Mouse (Mus musculus) embryonic facial prominence, embryonic 15.5 days (tissue): ENCODE measurements at regions not wholly inside any gene's neighbourhood (a gene's known extent, or its start where the extent isn't known, plus 50 kb on each side); places are given as distances from the start of the nearest gene placed in this dataset.

ENCODE experiments used
- ATAC-seq: fragments of 200-750 bp; cut with Nextera tagmentation; 2 replicates; pipeline ENCODE4 v1.8.0; 2017; ENCODE audit warnings: low read depth, moderate TSS enrichment; ENCODE audit not compliant: insufficient number of reproducible peaks, low FRiP score, low TSS enrichment
- H3K27ac ChIP-seq: fragments of 300-500 bp; sonication (generic); replicated peaks from 2 replicates; pipeline ENCODE4 v1.5.1; 2015; ENCODE audit warnings: mild to moderate bottlenecking, inconsistent platforms
- H3K27me3 ChIP-seq: fragments of 300-500 bp; sonication (generic); 2 replicates; pipeline ENCODE4 v1.6.1; 2015; ENCODE audit warnings: inconsistent platforms
- H3K36me3 ChIP-seq: fragments of 300-500 bp; sonication (generic); 2 replicates; pipeline ENCODE4 v1.6.1; 2015; ENCODE audit warnings: mild to moderate bottlenecking, inconsistent platforms
- H3K4me1 ChIP-seq: fragments of 300-500 bp; sonication (generic); 2 replicates; pipeline ENCODE4 v1.6.1; 2015; ENCODE audit warnings: inconsistent platforms
- H3K4me2 ChIP-seq: fragments of 300-500 bp; sonication (generic); replicated peaks from 2 replicates; pipeline ENCODE4 v1.6.1; 2015; ENCODE audit warnings: mild to moderate bottlenecking, inconsistent platforms
- H3K4me3 ChIP-seq: fragments of 300-500 bp; sonication (generic); replicated peaks from 2 replicates; pipeline ENCODE4 v1.5.1; 2015; ENCODE audit warnings: mild to moderate bottlenecking, inconsistent platforms
- H3K9ac ChIP-seq: fragments of 300-500 bp; sonication (generic); 2 replicates; pipeline ENCODE4 v1.6.1; 2015; ENCODE audit warnings: inconsistent platforms
- H3K9me3 ChIP-seq: fragments of 300-500 bp; sonication (generic); replicated peaks from 2 replicates; pipeline ENCODE4 v1.6.1; 2016; ENCODE audit warnings: inconsistent platforms
- WGBS: fragments of 180-500 bp; shearing (Covaris S2); methylation state at CpG from one replicate; pipeline ENCODE4 v1.1.7; 2015; 5-methylcytosine and 5-hydroxymethylcytosine counted together

- H3K4me2 ChIP-seq, result no peak overlapping the region
- ATAC-seq, result no peak
- whole genome bisulfite sequencing, result 71% methylated on average over 4 of the region's 4 CpGs
Measured at GRCm38 (mm10) chr13:99781616-99782015, 119.3 kb downstream of the Cartpt start.

DNA sequence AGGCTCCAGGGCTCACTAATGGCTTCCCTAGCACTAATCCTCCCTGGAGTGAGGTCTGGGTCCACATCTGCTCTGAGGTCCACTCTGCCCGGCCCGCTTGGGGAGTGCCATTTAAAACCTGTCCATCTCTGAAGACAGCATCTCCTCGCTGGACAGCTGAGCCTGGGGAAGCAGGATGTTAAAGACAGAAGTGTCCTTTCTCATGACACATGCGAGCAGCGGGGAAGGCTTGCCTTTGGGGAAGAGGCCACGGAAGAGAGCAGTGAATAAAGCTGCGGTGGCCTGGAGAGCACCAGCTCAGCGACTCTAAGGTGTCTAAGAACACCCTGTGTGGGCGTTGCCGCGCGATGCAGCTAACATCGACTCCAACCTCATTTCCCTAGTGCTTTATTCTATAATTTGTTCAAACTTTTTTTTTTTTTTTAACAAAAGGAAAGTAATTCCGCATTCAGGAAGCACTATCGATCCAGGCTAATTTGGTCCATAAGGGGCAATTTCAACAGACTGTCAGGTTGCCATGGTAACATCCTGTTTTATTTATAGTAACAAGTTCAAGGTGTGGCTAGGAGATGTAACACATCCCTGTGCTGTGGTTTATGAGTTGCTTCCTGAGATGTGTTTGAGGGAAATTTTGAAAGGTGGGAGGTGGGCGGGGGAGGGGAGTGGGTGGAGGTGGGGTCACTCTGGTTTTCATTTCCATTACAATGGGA lies 120.0 kb downstream of the Cartpt start:
- H3K4me2 ChIP-seq, result no peak overlapping the region
- H3K4me1 ChIP-seq, result peaks cover 26% of the 10 kb centered on the region
- no peak overlapping the region for H3K4me3 ChIP-seq
- H3K27ac ChIP-seq, result no peak overlapping the region
- no peaks in the 10 kb centered on the region for H3K27me3 ChIP-seq
- H3K9ac ChIP-seq, result no peak overlapping the region
- H3K9me3 ChIP-seq, result no peaks in the 10 kb centered on the region
- 9% methylated on average over 16 of the region's 16 CpGs for WGBS
- no peak for ATAC-seq
- no peaks in the 10 kb centered on the region for H3K36me3 ChIP-seq

More at GRCm38 (mm10) chr13:99781616-99782015, 119.3 kb downstream of the Cartpt start:
- Histone ChIP-seq H3K9ac (no peak overlapping the region), H3K36me3 (no peaks in the 10 kb centered on the region), H3K4me1 (peaks cover 26% of the 10 kb centered on the region), H3K27ac (no peak overlapping the region), H3K4me3 (no peak overlapping the region), H3K27me3 (no peaks in the 10 kb centered on the region), H3K9me3 (no peaks in the 10 kb centered on the region)

- no peak overlapping the region for H3K4me3 ChIP-seq
- no peaks in the 10 kb centered on the region for H3K36me3 ChIP-seq
- H3K27ac ChIP-seq, result no peak overlapping the region
- no peak overlapping the region for H3K9ac ChIP-seq
- no peaks in the 10 kb centered on the region for H3K9me3 ChIP-seq
- no peaks in the 10 kb centered on the region for H3K27me3 ChIP-seq
- no peak overlapping the region for H3K4me2 ChIP-seq
- H3K4me1 ChIP-seq, result peaks cover 22% of the 10 kb centered on the region
- no peak for ATAC-seq
- WGBS, result 73% methylated on average over 2 of the region's 2 CpGs
Measured at GRCm38 (mm10) chr13:99778747-99779146, 122.1 kb downstream of the Cartpt start.

DNA sequence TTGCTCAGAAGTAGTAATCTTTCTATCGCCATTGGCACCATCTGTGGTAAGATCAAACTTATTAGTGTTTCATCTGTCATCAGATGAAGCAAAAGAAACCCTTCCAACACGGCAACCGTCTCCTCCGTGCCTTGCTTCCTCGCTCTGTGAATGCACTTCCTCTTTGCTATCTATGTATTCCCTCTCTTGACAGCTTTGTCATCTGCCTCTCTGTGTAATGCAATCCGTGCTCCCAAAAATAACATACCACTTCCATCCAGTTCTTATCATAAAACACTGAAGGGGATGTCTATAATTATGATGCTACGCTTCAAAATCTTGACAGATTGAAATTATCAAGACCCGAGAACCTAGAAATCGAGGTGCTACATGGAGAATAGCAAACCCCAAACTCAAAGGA lies 123.2 kb downstream of the Cartpt start:
- no peak for ATAC-seq
- Histone ChIP-seq H3K36me3 (no peaks in the 10 kb centered on the region), H3K27ac (no peak overlapping the region), H3K27me3 (no peaks in the 10 kb centered on the region), H3K4me1 (peaks cover 15% of the 10 kb centered on the region), H3K9ac (no peak overlapping the region), H3K4me3 (no peak overlapping the region), H3K4me2 (no peak overlapping the region), H3K9me3 (no peaks in the 10 kb centered on the region)
- WGBS, result 72% methylated on average over 9 of the region's 9 CpGs

- Histone ChIP-seq H3K9me3 (no peaks in the 10 kb centered on the region), H3K36me3 (no peaks in the 10 kb centered on the region), H3K4me2 (no peak overlapping the region), H3K27me3 (no peaks in the 10 kb centered on the region), H3K9ac (no peak overlapping the region), H3K27ac (peak overlapping the region; percentile 13; the same call in 1 of the 2 replicates), H3K4me1 (peaks cover 32% of the 10 kb centered on the region), H3K4me3 (no peak overlapping the region)
- ATAC-seq, result no peak
- WGBS, result 24% methylated on average over 5 of the region's 5 CpGs
Measured at GRCm38 (mm10) chr13:99765965-99766364, 134.9 kb downstream of the Cartpt start.

DNA sequence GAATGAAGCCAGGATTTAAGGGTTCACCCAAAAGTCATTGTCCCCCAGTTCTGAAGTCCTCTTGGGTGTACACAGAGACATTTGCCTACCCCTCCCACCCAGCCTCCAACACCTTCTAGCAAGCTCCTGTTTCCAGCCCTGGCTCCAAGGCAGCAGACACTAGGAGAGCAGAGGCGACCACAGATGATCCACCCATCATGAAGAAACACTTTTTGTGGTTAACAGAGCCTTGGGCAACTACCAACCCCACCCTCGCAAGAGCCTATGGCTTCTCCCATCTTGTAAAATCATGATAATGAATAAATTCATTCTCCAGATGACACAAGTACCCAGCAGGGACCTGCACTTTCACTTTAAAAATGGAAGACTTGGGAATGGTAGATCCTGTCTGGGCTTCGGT lies 136.1 kb downstream of the Cartpt start:
- Histone ChIP-seq H3K4me3 (no peak overlapping the region), H3K9me3 (no peaks in the 10 kb centered on the region), H3K27ac (no peak overlapping the region), H3K9ac (no peak overlapping the region), H3K27me3 (no peaks in the 10 kb centered on the region), H3K36me3 (no peaks in the 10 kb centered on the region), H3K4me1 (peaks cover 32% of the 10 kb centered on the region), H3K4me2 (no peak overlapping the region)
- 66% methylated on average over 3 of the region's 3 CpGs for WGBS
- ATAC-seq, result no peak

DNA sequence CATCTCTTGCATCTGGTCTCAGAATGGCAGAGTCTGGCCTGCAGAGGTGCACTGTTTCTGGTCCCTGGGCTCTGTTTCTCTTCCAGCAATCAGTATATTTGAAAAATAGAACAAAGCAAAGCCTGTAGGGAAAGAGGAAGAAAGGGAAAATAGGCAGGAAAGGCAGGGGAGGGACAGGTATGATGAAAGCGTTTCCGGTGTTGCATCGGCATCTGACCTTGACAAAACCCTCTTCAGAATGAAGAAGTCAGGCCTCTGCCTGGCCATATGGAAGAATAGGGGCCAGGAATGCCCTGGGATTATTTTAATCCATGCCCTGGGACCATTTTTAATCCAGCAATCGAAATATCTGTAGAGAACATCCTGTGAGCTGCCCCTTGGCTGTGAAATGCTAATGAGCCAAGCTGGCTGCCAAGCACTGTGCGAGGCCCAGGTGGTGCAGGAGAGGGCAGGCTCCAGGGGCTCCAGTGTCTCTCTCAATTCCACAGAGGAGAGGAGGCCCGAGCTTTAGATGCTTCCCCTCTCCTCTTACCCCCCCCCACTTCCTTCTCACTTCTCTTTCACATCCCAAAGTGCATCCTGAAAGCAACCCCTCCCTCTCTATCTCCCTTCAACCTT lies 136.7 kb downstream of the Cartpt start:
- Histone ChIP-seq H3K4me1 (peaks cover 34% of the 10 kb centered on the region), H3K4me3 (no peak overlapping the region), H3K27ac (0 out of 2 replicates have a peak overlapping the region, but pooled peaks have one; percentile 45), H3K9me3 (no peaks in the 10 kb centered on the region), H3K4me2 (no peak overlapping the region), H3K36me3 (no peaks in the 10 kb centered on the region), H3K9ac (no peak overlapping the region), H3K27me3 (no peaks in the 10 kb centered on the region)
- no peak for ATAC-seq
- 48% methylated on average over 6 of the region's 6 CpGs for WGBS

GRCm38 (mm10) chr13:99761843-99762242 lies 139.0 kb downstream of the Cartpt start:
- Histone ChIP-seq H3K4me2 (no peak overlapping the region), H3K4me3 (no peak overlapping the region), H3K9me3 (no peaks in the 10 kb centered on the region), H3K27me3 (no peaks in the 10 kb centered on the region), H3K27ac (no peak overlapping the region), H3K36me3 (no peaks in the 10 kb centered on the region), H3K4me1 (peaks cover 35% of the 10 kb centered on the region), H3K9ac (no peak overlapping the region)
- WGBS, result 70% methylated on average over 9 of the region's 9 CpGs
- ATAC-seq, result no peak

GRCm38 (mm10) chr13:99761423-99761822 lies 139.5 kb downstream of the Cartpt start:
- WGBS, result 57% methylated on average over 4 of the region's 4 CpGs
- H3K4me1 ChIP-seq, result peaks cover 35% of the 10 kb centered on the region
- no peaks in the 10 kb centered on the region for H3K36me3 ChIP-seq
- H3K27me3 ChIP-seq, result no peaks in the 10 kb centered on the region
- no peak overlapping the region for H3K4me3 ChIP-seq
- no peaks in the 10 kb centered on the region for H3K9me3 ChIP-seq
- no peak overlapping the region for H3K9ac ChIP-seq
- H3K27ac ChIP-seq, result no peak overlapping the region
- ATAC-seq, result no peak
- H3K4me2 ChIP-seq, result no peak overlapping the region

DNA sequence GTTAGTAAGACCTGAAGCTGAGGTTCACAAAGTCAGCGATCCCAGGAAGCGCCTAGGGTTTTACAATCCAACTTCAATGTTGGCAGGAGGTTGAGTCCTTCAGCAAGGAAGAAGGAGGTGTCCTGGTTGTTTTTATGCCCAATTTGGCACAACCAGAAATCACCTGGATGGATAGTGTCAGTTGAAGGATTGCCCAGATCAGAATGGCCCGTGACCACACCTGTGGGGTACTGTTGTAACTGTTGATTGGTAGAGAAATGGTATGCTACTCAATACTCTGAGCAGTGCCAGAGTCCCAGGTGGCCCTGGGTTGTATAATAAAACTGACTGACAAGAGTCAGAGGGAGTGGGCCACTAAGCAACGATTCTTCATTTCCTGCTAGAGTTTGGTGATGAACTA lies 140.2 kb downstream of the Cartpt start:
- H3K9me3 ChIP-seq, result no peaks in the 10 kb centered on the region
- H3K27me3 ChIP-seq, result no peaks in the 10 kb centered on the region
- H3K4me1 ChIP-seq, result peaks cover 30% of the 10 kb centered on the region
- H3K9ac ChIP-seq, result no peak overlapping the region
- H3K36me3 ChIP-seq, result no peaks in the 10 kb centered on the region
- no peak overlapping the region for H3K4me2 ChIP-seq
- 78% methylated on average over 4 of the region's 4 CpGs for WGBS
- no peak overlapping the region for H3K4me3 ChIP-seq
- no peak for ATAC-seq
- H3K27ac ChIP-seq, result no peak overlapping the region

DNA sequence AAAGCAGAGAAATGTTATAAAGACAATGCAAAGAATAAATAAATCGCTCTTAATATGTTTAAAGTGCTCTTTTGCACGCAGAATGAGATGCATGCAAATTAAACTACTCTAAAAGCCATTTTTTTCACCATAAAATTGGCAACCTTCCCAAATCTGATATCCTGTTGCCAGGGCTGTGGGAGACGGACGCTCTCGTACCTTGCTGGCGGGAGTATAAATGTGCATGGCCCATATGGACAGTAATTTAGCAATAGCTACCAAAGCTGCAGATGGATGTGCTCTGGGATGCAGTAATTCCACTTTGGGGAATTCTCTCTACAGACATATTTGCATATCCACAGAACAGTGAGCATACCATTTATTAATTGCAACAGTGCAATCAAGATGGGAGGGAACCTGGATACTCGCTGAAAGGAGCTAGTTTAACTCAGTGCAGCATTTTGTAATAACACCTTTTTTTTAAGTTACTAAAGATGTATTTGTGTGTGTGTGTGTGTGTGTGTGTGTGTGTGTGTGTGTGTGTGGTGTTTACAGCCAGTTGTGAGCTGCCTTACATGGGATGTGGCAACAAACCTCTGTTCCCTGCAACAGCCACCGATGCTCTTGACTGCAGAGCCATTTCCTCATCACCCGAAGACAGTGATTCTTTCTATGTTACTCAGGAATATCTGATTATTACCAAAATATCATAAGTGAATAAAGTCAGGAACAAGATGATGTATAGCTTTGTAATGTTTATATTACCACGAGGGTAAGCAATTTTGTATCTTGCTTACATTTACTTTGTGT lies 141.4 kb downstream of the Cartpt start:
- H3K4me2 ChIP-seq, result no peak overlapping the region
- no peaks in the 10 kb centered on the region for H3K27me3 ChIP-seq
- H3K27ac ChIP-seq, result no peak overlapping the region
- peaks cover 25% of the 10 kb centered on the region for H3K4me1 ChIP-seq
- H3K9ac ChIP-seq, result no peak overlapping the region
- no peak overlapping the region for H3K4me3 ChIP-seq
- no peak for ATAC-seq
- H3K9me3 ChIP-seq, result no peaks in the 10 kb centered on the region
- WGBS, result 50% methylated on average over 10 of the region's 10 CpGs
- no peaks in the 10 kb centered on the region for H3K36me3 ChIP-seq
